Mouse (Mus musculus) adrenal gland, postnatal 25 days (tissue): ENCODE measurements around the gene Tjp1. TPM values are rescaled to one million over a fixed set of nuclear protein-coding genes. Genes with fewer than 3 reads are reported as not detected.

Experiments
- DNase-seq: peaks from one replicate; pipeline ENCODE4 v3.0.0; 2021; ENCODE audit warnings: mixed read lengths
- total RNA-seq: library from RNA; stranded (reverse); gene quantifications from 2 replicates; pipeline ENCODE4 v1.2.3, GENCODE M21; 2021

Tjp1 gene
- total RNA-seq, 1 experiment from 2014 or later: 113 TPM

DNA sequence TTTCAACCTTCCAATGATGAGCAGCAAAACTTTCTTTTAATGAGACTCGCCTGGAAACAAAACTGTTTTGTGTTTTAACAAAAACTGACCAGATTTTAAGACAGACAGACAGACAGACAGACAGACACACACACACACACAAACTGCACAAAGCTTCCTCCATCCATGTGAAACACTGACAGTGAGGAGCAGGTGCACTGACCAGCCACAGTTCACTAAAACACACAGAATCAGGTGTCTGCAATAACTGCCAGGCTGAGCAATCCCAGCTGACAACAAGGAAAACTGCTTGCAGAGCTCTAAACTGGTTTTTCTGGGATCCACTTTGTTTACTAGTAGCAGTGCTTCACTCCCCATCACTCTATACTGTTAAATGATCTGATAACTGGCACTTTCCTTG is 171.4 kb downstream of the Tjp1 start:
- DNase-seq: no peak

DNA sequence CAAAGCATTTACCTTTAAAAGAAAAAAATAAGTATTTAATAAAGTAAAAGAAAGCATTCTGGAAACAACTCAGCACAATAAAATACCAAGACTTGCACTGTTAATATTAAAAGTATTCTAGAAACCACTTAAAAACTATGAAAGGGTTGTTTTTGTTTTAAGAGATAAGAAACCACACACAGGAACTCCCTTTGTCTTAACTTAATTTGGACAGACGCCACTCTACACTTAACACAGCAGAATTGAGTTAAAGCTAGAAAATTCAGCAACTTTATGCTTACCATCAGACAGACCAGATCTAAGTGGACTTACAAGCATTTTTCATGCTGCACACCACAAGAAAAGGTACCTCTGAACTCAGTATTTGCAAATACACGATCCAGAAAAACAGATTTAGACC is 172.7 kb downstream of the Tjp1 start:
- DNase-seq: no peak

DNA sequence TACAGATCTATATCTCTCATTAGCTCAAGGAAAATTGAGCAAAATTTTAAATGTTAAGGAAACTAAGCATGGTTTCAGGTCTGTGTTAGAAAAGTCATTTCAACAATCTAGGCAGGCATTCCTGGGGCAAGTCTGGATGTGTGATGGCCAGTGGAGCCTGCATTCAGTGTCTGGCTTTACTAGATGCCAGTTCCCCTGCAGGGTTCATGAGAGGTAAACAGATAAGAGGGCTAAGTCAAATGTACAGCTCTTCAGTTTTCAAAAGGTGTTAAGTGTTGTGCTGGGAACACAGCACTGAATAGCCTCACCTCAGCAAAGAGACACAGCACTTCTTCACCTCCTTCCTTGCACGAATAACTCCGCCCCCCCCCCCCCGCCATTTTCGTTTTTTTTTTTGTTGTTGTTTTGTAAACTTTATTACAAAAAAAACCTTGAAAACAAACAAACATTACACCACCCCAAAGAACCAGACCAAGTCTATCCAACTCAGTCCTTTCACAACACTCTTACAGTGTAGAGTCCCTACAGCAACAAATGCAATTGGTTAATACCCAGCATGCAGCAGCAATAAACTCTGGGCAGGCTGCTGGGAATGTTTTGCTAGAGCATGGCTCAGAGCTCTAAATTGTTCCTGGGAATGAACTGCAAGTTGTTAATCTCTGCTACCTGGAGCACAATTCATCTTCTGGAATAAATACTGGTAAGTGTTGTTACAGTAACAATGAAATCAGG is 177.1 kb downstream of the Tjp1 start:
- no peak for DNase-seq

DNA sequence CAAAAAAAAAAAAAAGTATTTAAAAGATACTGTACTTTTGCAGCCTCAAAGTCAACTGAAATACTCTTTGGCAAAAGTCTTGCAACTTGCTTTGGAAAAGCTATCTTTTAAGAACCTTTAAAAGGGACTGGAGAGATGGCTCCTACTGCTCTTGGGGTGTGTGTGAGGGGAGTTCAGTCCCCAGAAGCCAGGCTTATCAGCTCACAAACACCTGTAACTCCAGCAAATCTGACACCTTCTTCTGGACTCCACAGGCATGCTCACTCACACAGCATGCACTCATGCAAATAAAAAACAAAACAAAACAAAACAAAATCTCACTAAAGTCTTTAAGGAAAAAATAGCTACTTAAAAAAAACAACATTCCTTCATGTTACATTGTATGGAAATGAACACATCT is 179.0 kb downstream of the Tjp1 start:
- no peak for DNase-seq

DNA sequence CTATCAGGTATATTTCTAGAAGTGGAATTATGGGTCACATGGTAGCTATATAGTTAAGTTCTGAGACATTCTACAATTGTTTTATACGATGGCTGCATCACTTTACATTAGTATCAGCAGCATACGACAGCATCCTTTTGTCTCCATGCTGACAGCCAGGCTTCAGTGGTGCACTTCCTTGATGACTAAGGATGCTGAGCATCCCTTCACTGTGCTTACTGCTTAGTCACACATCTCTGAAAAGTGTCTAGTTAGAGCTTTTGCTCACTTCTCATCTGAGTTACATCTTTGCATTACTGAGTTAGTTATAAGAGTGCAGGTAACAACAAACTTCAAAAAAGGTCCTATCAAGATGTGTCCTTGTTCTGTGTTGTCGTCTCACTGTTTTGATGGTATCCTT is 182.3 kb downstream of the Tjp1 start:
- no peak for DNase-seq

DNA sequence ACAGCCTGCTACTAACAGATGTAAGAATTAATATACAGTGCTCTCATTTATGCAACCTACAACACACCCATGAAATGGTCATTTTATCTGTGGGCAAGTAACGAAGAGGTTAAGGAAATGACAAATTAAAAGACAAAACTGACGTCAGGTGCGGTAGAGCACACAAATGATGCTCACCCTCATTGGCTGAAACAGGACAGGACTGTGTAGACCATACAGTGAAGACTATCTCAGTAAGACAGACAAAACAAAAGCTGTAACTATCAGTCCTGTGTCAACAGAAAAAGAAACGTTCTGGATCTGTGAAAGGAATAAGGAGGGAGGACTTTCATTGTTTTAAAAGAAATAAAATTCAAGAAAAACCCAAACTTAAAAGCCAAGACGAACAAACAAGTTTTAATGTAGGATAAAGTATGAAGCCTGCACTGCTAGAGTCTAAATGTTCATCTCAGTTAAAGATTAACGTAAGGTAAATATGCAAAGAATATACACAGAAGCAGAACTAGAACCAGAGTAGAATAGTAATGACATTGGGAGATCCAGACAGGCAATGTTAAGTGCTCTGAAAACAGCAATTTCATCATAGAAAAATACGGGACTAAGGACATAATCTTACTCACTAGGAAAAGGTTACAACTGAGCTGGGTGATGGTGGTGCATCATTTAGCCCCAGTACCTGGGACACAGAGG is 189.9 kb downstream of the Tjp1 start:
- no peak for DNase-seq

DNA sequence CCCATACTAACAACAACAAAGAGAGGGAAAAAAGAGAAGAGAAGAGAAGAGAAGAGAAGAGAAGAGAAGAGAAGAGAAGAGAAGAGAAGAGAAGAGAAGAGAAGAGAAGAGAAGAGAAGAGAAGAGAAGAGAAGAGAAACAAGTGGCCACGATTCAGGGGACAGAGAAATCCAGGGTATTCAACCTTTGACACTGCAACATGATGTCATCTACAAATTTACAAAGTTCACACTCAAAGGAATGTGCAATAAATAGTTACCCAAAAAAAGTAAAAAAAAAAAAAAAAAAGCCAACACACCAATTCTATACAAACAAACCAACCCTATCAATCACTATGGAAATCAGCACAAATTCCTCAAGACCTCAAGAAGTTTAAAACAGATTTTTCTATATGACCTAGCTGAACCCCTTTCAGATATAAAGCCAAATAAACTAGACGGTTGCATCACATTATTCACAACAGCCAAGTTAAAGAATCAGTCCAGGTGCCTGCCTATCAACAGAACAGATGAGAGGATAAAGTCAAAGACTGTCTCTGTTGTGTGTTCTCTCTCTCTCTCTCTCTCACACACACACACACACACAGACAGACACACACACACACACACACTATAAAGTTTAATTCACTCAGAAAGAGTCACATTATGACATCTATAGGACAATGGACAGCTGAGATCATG is 194.4 kb downstream of the Tjp1 start:
- no peak for DNase-seq

DNA sequence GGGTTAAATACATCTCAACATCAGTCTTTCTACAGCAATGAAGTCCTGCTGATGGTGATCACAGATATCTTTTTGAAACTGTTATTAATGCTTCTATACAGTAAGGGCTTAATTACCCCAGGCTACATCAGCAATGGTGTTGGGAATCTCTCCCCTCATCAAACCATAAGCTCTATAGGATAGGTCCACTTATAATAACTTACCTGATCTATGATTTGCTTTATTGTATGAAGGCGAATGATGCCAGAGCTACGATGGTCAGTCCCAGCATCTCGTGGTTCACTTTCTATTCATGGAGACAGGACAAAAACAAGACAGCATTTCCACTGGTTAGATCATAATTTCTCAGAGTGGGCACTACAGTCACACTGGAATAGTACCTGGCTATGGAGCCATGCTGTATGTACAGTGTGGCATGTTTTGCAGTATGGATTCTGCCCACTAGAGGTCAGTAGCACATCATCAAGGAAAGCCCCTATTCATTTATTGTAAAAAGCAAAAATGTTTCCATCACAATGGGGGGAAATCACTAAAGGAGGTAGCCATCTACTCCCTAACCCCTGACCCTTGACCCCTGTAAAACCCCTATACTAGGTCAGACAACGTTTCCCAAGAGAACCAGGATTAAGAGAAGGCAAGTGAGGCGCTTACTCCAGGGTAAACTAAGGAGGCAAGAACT is 208.4 kb downstream of the Tjp1 start:
- DNase-seq: peak; percentile 44

DNA sequence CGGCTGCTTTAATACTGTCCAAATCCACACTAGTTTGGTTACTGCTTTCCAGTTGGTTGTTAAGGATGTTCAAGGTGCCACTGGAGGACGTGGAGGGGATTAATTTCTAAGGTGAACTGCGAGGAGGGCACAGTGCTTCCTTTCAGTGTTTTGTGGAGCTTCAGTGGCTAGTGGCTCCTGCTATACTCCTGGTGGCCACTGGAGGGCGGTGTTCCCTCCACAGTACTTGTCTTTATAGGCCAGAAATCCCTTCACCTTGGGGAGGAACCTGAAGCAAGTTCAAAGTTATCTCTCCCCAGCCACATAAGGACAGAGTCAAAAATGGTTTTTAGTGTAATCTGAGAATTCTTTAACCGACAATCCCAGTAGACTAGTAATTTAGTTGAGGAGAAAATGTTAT is 210.2 kb downstream of the Tjp1 start:
- peak; percentile 60 for DNase-seq

DNA sequence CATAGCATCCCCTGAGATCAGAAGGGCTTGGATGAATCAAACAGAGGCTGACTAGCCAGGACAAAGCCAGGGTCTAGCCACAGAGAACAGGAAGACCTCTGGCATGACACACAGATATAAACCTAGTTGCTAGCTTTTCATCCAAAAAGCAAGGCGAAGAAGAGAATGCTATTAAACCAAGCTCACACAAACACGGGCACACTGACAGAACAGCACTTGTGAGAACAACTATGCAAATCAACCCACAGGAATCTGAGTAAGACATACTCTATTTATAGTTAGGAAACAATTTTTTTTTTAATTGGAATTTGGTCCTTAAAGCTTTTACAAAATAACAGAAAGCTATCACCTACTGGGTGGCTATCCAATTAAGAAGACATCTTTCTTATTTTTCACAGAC is 212.4 kb downstream of the Tjp1 start:
- DNase-seq: no peak

DNA sequence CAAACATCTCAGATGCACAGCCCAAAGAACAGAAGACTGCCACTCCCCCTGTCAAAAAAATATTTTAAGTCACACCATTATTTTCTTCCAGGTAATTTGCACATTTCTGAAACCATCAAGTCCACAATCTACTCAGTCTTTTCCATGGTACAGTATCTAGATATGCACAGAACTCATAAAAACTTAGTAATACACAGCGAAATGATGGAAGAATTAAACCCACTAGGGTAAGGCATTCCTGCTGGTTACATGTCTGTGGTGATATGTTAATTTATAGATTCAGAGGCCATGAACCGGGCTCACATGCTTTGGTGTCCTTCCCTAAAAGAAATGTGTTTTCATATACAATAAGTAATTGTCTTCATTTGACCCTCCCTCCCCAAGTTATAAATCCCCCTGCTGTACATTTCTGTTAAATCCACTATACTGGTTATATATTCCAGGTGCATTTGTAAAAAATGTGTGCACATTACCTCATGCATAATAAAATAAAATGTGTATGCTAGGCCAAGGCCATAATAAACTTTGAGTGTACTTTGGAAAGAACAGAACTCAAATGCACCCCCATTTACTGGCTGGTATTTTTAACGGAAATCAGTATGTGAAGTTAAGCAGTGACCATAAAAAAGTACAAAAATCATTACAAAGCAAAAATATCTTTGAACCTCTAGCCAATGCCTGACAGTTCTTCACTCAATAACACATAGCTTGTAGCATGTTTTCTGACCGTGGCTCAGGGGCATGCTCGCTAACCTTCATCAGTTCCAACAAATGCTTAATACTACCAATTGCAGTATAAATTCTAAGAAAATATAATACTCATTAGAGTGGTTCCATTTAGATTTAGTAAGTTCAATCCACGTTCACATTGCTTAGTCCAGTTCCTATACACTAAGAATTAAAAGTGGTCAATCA is 230.6 kb downstream of the Tjp1 start:
- no peak for DNase-seq

DNA sequence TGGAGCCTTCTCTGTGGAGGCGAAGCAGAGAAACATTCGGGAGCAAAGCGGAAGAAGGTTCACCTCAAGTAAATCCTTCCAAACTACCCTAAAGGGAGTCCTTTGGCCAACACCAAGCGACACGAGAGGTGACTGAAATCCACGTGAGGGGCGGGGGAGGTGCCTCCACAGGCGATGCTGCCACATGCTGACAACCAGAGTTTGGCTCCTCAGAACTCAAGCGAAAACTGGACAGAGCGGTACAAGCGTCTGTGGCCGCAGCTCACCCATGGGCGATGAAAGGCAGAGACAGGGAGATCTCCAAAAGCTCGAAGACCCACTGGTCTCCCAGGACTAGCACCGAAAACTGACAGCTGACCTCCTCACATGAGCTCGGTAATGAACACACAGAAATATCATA is 244.7 kb downstream of the Tjp1 start:
- DNase-seq: no peak

DNA sequence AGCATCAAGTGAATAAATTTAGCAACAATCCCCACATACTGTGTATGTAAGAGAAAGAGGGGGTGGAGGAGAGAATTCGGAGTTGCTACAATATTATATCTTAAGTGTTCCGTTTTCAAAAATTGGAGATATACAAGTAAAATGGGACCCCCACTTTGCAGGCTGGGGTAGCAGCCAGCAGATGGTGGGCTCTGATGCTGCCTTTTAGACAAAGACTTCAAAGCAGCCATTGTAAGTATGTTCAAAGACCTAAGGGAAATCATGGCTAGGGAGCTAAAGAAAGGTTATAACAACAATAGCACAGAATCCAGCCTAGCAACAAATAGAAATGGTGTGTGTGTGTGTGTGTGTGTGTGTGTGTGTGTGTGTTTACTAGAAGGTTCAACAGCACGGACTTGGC is 245.6 kb downstream of the Tjp1 start:
- DNase-seq: no peak

DNA sequence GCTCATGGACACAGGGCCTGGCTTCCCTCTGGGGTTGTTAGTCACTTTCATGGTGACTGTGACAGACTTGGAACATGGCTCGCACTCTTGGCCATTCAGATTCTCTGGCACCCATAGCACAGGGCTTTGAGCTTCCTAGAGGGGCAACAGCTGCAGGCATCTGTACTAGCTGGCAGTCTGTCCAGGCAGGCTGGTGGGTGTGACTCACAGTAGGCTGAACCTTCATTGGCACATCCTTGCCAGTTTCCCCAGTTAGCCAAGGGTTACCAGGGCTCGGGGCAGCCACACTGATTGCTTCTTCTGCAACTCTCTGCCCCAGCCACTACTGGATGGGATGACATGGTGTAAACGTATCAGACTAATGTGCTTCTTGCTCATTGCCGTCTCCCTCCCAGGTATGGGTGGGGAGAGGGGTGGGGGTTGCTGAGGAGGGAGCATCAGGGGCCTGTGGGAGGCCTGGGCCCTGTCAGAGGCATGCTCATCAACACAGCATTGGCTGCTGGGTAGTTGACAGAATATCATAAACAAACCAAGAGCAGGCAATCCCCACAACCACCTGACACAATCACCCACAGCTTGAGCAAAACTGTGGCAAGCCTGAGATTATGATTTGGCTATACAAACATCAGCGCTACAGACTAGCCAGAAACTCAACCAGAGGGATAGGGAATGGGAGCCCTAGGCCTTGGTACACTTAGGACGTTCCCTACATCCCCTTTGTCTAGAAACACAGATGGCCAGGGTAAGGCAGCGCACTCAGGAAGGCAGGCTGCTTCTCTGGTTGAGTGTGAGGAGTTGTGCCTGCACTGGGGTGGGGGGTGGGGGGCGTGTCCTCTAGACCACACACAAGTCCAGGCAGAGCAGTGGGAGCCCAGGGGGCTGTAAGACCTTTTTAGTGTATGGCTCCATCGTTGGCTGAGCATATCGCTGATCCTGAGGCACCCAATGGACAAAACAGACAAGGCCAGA is 246.4 kb downstream of the Tjp1 start:
- no peak for DNase-seq

DNA sequence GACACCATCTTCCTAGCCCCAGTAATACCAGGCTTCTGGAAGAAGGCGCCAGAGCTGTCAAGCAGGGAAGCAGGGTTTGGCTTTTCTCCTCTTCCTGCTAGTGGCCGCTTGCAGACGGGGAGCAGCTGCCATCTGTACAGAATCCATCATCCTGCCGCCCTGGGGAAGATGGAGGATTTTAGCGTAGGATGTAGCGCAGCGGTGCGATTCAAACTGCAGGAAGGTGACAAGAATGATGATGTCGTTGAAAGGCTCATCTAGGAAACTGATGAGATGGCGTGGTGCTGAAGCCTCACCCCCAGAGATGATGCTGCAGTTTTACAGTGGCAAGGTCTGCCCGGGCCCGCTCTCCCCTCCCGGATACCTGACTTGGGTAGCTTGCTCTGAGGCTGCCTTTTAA is 248.3 kb downstream of the Tjp1 start:
- no peak for DNase-seq

DNA sequence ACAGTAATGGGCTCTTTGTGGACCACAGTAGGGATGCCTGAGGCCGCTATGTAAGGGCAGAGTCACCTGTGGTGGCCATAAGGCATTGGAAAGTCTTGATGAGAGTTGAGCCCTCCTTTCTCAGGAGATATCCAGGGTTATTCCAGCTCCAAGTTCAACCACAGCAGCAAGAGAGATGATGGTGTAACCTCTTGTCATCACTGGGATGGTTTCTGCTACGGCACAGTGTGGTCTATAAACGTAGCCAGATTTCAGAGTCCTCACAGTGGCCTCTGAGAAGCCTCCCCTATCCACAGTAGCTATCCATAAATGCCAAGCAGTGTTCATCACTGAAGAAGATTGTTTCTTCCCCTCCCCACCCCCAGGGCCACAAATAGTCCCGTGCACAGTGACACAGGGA is 251.8 kb downstream of the Tjp1 start:
- no peak for DNase-seq

DNA sequence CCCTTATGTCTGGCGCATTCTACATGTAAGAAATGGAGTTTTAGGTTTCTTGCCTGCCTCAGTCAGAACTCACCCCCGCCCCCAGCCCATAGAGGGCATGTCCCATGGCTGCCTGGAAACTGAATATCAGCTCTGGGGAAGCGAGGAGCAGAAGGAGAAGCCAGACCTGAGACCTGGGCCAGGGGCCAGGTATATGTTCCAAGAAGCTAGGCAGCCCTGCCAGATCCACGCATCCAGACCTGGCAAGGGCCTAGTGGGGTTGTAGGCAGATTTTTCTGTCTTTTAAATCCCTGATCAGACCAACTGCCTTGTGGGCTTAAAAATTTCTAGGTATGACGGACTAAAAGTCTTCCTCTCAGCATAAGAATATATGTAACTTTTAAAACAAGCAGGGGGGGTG is 253.4 kb downstream of the Tjp1 start:
- DNase-seq: no peak

DNA sequence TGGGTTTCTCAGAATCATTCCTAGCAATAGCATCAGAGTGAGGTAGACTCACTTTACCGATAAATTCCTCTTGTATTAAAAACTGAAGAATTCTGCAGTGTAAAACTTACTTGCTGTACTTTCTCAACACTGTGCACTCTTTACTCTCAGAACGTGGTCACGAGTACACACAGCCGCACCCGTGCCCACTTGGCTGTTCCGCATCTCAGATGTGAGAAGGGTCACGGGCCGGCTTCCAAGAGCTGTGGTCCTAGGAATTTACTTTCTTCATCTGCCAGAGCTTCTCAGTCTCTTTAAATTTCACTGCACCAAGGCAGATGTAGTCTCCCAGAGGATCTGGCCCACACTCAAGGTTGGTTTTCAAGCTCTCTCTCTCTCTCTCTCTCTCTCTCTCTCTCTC is 277.9 kb downstream of the Tjp1 start:
- no peak for DNase-seq
